Mouse (Mus musculus): ENCODE data around the gene Lmo7.

DNA sequence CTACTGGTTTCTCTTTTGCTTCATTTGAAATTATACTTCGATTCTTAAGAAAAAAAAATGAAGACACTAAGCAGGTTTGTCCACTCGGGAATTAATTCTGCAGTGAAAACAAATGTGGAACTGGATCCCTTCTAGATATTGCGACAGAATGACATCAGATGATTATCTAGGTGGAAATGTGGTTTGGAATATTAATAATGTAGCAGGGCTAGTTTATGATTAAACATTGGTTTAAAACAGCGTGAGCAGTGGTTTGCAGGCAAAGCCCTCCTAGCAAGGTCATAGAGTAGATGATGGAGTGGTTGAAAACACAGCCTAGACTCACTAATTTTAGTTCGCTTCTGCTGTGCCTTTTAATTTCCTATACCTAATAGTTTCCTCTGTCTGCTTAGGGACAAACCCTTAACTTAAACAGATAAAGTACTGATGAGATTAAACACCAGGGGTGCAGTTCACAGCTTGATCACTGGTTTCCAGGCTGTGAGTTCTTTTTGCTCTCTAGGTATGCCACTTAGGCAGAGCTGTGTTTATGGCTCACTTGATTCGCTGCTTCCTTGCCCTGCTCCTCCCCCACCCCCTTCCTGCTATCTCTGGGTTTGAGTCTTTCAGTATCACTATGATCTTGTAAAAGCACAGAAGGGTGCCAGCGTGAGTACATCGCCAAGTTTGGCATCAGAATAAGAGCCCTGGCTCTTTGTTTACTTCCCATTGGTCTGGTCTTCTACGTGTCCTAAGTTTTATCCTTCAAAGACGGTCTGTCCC lies 4.0 kb downstream of the Lmo7 start:
- TF ChIP-seq POLR2A (IDR thresholded peaks at IDR 0.05; ENCODE audit: control insufficient read depth, low read depth, low read length) (no peak), CTCF (IDR thresholded peaks at IDR 0.05; ENCODE audit: control insufficient read depth, insufficient read depth, insufficient replicate concordance, low read depth, low read length) (no peak)
